Mouse (Mus musculus) left cerebral cortex, postnatal 4 days (tissue): ENCODE data around the gene Slc12a5. TPM values are rescaled to one million over a fixed set of nuclear protein-coding genes. Genes with fewer than 3 reads are reported as not detected.

Source experiments
- DNase-seq: peaks from one replicate; pipeline ENCODE4 v3.0.0-alpha.2; 2022
- intact Hi-C: fragments of 180-260 bp; cut with DNase I; formaldehyde crosslinking; loops from one replicate; pipeline ENCODE4 v1.15.1; 2025
- total RNA-seq, 2 experiments: library from RNA; stranded (reverse); gene quantifications; 2 replicates each; pipeline ENCODE4 v1.2.3; 2021

Gene Slc12a5
- total RNA-seq, 2 experiments from 2014 or later = 158 to 181 TPM

DNA sequence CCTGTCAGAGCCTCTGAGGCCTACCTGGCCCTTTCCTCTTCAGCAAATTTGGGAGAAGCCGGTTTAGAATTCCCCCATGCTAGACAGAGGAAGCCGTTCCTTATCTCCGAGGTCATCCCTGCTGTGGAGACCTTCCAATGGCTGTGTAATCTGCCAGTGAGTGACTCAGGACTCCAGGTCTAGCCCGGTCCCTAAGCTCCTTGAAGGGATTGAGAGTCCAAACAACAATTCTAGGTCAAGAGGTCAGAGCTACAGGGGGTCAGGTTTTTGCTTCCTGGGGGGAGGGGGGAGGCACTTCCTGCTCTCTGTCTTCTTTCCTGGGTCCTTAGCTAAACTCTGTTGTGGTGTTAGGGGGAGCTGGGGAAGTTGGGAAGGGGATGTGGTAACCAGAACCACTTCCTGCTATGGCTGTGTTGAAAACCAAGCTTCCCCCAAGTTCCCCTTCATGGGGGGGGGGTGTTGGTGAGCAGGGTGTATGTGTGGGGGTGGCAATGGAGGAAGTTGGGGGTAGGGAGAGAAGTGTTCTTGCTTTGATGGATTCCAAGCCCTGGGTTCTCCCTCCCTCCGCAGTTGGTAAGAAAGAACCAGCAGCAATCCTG is 17.8 kb upstream of the Slc12a5 start:
- no peak for DNase-seq
- intact Hi-C loops = no loop called here

DNA sequence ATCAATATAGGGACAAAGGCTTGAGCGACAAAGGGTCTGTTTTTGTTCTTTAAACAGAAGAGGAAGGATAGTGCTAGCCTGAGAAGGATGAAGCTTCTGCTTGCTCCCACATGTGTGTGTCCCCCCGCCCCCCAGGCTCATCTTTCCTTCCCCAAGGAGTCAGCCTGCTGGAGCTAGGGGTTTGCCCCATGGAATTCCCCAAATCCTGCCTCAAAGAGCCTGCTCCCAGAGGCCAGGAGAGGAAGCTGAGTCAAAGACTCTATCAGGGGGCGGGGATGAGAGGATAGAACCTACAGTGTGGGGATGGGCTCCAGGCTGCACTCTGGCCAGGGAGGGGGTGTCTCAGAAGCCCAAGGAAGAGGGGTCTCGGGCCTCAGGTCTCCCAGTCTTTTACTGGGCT is 13.1 kb upstream of the Slc12a5 start:
- intact Hi-C loops = no loop called here

DNA sequence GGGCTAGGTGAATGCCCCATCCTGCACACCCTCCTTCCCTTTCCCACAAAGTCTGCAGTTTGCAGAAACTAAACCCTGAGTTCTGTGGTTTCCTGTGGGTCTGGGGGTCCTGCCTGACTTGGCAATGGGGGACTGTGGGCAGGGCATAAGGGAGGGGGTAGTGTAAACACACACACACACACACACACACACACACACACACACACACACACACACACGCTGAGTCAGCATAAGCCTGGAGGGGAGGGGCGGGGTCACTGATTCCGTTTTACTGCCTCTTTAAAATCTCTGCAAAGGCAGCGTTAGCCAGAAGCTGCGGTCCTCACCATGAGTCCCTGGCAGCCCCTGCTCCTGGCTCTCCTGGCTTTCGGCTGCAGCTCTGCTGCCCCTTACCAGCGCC is 12.7 kb upstream of the Slc12a5 start:
- no peak for DNase-seq
- intact Hi-C loops = no loop called here

More for the DNA sequence above, 13.1 kb upstream of the Slc12a5 start:
- no peak for DNase-seq

DNA sequence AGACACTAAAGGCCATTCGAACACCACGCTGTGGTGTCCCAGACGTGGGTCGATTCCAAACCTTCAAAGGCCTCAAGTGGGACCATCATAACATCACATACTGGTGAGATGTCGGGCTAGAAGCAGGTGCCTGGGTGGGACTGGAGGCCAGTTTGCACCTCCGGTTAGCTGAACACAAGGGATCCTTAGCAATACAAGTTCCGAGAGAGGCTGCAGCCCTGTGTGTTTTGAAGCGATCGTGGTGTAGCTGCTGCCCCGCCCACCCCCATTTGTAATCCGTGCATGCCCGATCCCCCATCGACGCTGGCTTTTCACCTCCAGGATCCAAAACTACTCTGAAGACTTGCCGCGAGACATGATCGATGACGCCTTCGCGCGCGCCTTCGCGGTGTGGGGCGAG is 11.6 kb upstream of the Slc12a5 start:
- intact Hi-C loops = no loop called here
- no peak for DNase-seq

DNA sequence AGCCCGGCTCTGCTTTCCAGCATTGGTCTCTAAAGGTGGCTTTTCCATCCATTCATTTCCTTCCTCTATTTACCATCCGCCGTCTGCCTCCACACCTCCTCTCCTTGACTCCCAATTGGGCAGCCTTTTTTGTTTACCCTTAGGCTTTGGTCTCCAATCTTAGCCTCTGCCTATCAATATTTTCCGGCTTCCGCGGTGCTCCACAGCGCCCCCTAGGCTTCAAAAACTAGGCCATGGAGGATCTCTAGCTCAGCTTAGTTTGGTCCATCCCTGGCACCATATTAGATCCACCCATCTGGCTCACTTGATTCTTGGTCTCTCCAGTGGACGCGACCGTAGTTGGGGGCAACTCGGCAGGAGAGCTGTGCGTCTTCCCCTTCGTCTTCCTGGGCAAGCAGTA is 10.1 kb upstream of the Slc12a5 start:
- no peak for DNase-seq
- intact Hi-C loops = no loop called here

DNA sequence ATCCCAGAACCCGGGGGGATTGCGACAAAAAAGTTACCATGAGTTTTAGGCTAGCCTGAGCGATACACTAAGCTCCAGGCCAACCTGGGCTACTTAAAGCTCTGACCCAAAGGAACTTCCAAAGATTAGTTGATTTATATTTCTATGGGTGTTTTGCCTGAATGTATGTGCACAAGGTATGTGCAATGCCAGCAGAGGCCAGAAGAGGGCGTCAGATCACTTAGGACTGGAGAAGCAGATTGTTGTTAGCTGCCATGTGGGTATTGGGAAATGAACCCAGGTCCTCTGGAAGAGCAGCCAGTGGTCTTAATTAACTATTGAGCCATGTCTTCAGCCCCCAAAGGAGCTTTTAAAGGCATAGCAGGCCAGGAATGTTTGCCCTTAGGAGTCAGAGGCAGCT is 8.9 kb upstream of the Slc12a5 start:
- intact Hi-C loops = no loop called here

DNA sequence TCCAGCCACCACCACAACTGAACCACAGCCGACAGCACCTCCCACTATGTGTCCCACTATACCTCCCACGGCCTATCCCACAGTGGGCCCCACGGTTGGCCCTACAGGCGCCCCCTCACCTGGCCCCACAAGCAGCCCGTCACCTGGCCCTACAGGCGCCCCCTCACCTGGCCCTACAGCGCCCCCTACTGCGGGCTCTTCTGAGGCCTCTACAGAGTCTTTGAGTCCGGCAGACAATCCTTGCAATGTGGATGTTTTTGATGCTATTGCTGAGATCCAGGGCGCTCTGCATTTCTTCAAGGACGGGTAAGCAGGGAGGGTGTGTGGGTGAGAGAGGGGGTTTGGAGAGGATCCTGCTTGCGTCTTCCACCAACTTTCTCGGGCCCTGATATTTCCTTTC is 8.2 kb upstream of the Slc12a5 start:
- DNase-seq = no peak
- intact Hi-C loops = no loop called here

More for the DNA sequence above, 8.9 kb upstream of the Slc12a5 start:
- DNase-seq = no peak

DNA sequence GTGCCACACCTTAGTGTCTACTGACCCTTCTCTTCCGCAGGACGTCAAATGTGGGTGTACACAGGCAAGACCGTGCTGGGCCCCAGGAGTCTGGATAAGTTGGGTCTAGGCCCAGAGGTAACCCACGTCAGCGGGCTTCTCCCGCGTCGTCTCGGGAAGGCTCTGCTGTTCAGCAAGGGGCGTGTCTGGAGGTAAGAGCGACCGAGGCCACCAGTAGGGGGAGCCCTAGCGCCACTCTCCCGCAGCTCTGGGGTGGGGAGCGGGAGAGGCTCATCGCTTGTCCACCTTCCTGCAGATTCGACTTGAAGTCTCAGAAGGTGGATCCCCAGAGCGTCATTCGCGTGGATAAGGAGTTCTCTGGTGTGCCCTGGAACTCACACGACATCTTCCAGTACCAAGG is 7.4 kb upstream of the Slc12a5 start:
- intact Hi-C loops = no loop called here

DNA sequence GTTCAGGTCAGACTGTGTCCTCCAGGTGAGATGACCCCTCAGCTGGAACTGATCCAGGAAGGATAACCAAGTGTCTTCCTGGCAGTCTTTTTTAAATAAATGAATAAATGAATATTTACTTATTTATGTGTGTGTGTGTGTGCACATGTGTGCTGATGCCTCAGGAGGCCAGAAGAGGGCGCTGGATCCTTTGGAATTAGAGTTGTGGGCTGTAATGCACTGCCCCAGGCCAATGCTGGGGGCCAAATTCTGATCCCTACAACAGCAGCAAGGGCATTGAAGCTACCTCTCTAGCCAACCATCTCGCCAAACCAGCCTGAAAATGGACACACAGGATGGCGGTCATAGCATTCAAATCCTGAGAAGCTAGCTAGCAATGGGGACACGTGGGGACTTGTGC is 4.9 kb upstream of the Slc12a5 start:
- intact Hi-C loops = no loop called here
- DNase-seq = no peak

More for the DNA sequence above, 7.4 kb upstream of the Slc12a5 start:
- peak; percentile 90 for DNase-seq

DNA sequence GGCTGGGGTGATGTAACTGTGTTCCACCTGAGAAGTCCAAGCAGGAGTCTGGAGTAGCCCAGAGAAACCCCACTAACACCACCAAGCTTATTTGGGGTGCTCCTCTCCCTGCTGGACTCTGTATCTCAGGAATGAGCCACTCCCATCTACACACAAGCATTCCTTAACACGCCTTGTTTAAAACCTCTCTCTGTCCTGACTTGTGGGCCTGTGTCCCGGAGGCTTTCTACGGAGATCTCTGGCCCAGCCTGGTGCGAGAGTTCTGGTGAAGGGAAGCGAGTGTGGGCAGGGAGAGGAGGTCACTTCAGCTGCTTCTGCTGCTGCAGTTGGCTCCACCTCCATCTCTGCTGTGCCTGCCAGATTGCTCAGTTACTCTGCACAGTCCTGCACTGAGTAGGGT is 4.4 kb upstream of the Slc12a5 start:
- intact Hi-C loops = no loop called here
- no peak for DNase-seq

DNA sequence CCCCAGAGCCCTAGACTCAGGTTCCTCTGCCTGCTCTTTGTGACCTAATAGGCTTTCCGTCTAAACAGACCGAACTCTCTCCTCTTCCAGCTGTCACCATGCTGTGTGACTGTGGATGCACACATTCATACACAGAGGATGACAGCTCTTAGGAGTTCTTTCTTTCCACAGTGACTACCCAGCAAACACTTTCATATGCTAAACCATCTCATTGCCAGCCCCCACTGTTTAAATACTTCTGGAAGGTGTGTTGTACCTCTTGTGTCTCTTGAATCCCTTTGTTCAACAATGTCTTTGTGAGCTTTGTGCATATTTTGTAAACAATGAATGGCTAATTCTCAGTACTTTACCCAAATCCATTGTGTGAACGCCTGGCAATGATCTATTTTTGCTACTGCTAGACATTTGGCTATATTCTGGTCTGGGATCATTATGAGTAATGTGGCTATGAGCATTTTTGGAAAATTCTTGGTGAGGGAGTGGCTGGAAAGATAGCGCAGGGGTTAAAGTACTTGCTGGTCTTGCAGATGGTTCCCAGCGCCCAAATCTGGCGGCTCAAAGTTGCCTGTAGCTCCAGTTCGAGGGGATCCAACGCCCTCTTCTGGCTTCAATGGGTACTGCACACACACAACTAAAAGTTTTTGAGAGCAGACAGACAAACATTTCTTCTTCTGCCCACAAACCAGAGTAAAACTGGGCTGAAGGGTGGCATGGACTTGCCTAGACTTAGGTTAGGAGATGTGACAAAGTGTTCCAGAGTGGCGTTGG is 2.9 kb upstream of the Slc12a5 start:
- DNase-seq = no peak
- intact Hi-C loops = no loop called here

DNA sequence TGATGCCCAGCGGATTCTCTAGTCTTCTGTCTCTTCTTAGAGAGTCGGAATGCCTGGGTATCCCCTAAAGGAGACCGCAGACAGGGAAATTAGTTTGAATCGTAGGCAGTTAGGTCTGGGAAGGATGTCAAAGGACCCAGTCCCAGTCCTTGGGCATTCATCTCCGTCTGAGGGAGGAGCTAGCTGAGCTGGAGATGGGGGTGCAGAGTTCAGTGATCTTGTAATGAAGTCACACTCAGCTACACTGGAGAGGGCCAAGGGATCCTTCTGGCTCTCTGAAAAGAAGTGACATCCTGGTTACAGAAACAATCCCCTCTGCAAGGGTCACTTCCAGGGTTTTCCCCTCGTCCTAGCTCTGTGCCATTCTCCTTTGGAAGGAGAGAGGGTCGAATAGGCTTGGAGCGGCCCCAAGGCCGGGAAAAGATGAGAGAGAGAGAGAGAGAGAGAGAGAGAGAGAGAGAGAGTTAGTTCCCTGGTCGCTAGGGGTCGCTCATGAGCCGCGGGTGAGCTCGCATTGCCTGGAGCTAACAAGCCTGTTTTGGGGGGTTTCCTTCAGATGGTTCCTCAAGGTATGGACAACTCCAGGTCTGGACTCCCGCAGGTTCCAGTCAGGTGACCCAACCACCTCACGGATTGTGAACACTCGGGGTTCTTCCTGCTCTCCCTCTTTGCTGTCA is 1.0 kb downstream of the Slc12a5 start:
- DNase-seq = peak; percentile 84
- intact Hi-C loops = no loop called here

DNA sequence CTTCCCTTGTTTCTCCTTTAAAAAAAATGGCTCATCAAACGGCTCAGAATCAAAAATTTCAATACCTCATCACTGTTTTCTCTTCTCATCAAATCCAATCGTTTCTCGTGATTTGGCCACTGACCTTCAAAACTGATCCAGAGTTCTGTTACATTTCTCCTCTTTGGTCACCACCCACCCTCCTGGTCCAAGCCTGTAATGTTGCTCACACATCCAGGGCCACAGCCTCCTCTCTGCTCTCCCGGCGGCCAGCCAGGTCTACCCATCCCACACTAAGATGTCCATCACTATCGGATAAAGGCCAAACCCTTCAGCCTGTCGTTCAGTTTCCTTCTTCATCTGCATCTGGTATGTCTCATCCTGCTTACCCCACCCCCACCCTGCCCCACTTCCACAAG is 1.6 kb downstream of the Slc12a5 start:
- no peak for DNase-seq
- intact Hi-C loops = no loop called here

DNA sequence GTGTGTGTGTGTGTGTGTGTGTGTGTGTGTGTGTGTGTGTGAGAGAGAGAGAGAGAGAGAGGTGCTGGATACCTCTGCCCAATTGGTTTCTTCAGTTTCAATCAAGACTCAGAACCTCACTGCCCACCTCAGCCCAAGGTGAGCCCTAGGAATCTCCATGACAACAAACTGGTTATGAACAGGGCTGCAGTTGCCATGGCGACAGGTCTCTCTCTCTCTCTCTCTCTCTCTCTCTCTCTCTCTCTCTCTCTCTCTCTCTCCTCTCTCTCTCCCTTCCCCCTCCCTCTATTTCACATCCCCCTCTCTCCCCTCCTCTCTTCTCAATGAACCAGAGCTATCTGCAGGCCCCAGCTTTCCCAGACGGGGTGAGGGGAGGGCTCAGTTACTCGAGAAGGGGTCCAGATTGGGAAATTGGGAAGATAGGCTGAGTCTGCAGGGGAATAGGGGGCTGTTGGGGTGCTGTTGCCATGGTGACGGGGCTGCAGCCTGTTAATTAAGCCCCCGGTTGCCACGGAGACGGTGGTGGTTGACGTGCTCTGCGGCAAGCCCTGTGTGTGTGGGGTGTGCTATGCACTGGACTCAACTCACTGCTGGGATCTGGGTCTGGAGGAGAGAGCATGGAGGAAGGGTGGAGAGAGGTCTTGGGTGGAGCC is 3.8 kb downstream of the Slc12a5 start:
- DNase-seq = peak; percentile 67
- intact Hi-C loops = no loop called here

DNA sequence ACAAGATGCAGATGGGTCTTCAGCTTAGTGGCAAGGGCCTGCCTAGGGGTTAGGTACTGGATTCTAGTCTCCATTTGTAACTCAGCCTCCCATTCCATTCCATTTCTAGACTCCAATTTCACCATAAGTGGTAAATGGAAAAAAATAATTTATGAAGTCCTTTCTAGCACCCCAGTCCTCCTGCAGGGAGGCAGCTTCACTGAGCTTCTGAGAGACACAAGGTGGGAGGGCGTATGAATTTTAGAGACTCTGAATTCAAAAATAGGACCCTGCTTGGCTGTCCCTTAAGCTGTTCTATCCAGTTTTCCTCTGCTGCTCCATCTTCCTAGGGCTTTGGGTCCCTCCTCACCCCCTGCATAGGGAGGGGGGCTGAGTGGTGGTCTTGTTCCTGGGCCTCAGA is 4.4 kb downstream of the Slc12a5 start:
- DNase-seq = no peak
- intact Hi-C loops = no loop called here

DNA sequence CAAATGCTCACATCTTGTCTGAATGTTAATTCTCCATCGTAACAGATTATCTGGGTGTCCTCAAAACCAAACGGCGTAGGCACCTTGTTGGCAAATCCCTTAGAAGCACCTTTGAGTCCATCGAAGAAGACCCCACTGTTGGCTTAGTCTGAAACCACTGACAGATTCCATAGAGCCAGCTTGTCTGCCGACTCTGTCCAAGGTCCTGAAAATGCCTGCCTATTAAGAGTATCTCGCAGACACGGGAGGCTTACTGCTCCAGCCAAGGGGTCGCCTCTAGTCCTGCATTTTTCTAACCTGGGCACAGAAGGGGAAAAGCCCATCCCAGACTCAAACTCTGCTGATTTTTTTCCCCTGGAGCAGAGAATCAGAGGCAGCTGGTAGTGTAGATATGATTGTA is 5.8 kb downstream of the Slc12a5 start:
- intact Hi-C loops = no loop called here
- no peak for DNase-seq

DNA sequence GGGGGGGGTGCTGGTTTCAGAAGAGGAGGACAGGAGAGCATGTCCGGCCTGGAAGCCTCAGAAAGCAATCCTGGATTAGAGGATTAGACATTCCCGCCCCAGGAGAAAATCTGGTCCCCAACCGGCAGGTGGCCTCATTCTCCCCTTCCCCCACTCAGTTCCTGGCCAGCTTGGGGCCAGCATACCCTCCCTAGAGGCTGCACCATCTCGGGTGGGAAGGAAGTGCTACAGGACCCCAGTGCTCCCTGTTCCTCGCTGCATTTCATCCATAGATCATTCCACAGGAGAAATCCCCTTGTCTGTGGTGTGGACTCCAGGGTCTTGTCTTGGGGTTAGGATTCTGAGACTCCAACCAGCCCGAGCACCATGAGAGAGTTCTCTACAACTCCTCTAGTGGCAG is 6.6 kb downstream of the Slc12a5 start:
- intact Hi-C loops = no loop called here
- DNase-seq = no peak

DNA sequence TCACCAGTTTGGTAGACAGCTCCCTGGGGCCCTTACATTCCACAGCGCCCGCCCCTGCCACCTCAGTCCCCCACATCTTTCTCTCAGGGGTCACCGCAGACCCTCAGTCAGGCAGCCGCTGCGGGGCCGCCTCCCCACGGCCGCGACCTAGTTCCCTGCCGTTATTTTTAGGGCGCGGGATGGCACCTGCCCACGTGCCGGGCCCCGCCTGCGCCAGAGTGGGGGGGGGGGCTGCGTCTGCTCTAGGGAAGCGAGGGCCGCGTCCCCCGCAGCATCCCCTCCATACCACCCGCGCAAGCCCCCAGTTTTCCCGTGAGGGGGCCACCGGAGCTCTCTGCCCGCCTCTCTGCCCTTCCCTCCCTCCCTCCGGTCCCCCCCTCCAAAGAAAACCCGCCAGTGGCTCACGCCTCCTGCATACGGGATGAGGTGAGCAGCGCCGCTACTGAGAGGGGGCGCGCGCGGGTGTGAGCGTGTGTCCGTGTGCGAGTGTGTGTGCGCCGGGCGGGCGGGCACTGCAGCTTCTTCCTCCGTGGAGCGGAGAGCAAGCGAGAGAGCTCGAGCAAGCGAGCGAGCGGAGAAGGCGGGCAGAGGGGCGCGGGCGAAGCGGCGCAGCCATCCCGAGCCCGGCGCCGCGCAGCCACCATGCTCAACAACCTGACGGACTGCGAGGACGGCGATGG is 7.3 kb downstream of the Slc12a5 start:
- intact Hi-C loops = no loop called here
- DNase-seq = peak; percentile 59

DNA sequence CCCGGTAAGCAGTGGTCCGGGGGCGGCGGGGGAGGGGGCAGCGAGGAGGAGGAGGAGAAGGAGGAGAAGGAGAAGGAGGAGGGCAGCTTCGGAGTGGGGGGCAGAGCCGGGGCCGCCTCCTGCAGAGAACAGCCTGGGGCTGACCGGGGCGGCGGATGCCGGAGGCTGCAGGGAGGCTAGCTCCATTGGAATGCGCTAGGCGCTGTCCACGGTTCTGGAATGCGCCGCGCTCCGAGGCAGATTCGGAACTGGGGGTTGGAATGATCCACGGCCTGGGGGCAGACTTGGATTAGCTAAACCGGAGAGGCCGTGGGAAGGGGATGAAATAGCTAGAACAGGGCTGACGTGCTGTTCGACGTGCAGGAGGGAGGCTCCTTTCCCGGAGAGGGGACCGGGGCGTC is 7.8 kb downstream of the Slc12a5 start:
- peak; percentile 46 for DNase-seq
- intact Hi-C loops = no loop called here

DNA sequence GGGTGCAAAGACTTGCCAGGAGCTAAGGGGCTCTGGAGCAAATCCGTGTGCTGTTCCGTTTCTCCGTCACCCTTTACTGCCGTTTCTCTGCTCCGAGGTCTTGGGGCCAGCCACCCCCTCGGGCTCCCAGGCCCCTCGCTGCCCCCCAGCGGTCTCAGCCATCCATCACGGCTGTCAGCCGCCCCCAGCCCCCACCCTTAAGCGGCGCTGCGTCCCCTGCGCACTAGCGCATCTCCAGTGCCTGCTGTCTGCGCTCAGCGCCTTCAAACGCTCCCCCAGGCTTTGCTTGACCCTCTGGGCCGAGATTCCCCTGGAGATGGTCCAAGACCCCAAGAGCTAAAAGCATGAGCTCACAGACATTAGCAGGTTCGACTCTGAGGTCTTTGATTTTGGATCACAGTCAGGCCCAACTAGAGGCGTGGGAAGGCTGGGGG is 8.8 kb downstream of the Slc12a5 start:
- intact Hi-C loops = no loop called here
- DNase-seq = no peak

DNA sequence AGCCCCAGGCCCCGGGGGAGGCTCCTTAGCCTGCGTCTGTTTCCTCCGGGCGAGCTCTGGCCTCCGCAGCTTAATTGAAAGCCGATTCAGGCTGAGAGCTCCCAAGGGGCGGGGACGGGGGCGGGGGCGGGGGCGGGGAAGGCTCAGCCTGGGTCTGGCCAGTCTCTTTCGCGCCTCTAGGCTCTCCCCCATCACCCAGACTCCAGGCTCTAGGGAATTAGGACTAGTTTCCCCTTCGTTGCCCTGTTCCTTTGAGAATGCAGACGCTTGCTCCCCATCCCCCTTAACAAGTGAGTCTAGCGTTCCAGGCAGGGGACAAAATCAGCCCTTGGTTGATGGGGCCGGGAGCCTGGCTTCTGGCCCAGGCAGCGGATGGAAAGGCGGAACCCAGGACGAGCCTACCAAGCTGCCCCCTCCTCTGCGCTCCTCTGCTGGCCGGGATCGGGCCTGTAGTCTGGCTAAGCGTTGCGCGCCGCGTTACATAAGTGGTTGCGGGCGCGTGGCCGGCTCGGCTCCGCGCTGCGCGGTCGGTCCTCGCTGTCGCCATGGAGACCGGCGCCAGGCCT is 10.1 kb downstream of the Slc12a5 start:
- intact Hi-C loops = no loop called here
- DNase-seq = peak; percentile 76
